Mouse (Mus musculus): Measurements from ENCODE around the gene Hist1h2bn. TPM values are rescaled to one million over a fixed set of nuclear protein-coding genes. Genes with fewer than 3 reads are reported as not detected.
"Not testable (repeated sequence)": the region's sequence is repeated elsewhere in the genome, so short reads cannot be mapped to it uniquely, and the experiment has no call there.

Gene Hist1h2bn
- polyA plus RNA-seq, 1 experiment = 1.8 TPM

DNA sequence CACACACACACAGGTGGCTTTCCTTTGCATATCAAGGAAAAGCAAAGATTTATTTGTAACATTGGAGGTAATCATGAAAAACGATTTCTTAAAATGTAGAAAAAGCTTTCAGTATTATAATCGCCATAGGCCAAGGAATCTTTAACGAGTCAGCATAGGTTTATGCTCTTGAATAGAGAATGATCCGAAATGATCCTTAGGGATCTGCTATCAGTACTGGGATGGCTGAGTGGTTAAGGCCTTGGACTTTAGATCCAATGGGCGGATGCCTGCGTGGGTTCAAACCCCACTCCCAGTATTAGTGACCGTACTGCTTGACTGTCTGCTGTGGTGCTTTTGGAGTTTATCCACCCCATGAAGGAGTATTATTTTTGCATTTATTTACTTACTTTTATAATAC, 41.7 kb downstream of the Hist1h2bn start:
- Histone ChIP-seq H3K36me3 (ENCODE audit: control insufficient read depth, insufficient read depth) (no peaks in the 10 kb centered on the region), H3K4me2 (ENCODE audit: low read depth) (no peak overlapping the region), H3K4me3 (no peak overlapping the region), H3ac (ENCODE audit: control insufficient read depth, insufficient read length) (no peak overlapping the region), H3K27me3 (ENCODE audit: control insufficient read depth, insufficient read depth, insufficient read length) (no peaks in the 10 kb centered on the region), H3K79me2 (ENCODE audit: control insufficient read depth, insufficient read depth) (no peaks in the 10 kb centered on the region)
- TF ChIP-seq USF1 (IDR thresholded peaks at IDR 0.05; ENCODE audit: low read depth) (no peak), MAX (IDR thresholded peaks at IDR 0.05; ENCODE audit: low read depth) (no peak), TCF12 (IDR thresholded peaks at IDR 0.05; ENCODE audit: insufficient read depth, poor library complexity, severe bottlenecking) (no peak), TCF3 (IDR thresholded peaks at IDR 0.05; ENCODE audit: insufficient read length, low read depth) (no peak), E2F4 (IDR thresholded peaks at IDR 0.05; ENCODE audit: insufficient read depth) (no peak), POLR2A (IDR thresholded peaks at IDR 0.05; ENCODE audit: insufficient read length, low read depth) (no peak)

DNA sequence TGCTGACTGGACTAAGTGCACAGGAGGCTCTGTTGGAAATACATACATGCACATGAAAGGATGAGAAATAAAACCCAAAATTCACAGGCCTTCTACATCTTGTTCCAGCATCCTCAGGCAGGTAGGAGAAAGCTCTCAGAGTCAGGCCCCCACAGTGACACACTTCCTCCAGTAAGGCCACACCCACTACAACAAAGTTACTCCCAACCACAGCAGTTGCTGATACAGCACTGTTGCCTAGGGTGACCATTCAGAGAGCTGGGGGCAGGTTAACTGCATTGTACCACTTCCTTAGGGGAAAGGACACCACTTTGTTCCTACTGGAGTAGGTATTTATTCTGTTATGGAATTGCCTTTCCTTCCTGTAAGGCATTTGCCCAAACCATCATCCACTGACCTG, 43.2 kb downstream of the Hist1h2bn start:
- not testable (repeated sequence) for H3K27me3 ChIP-seq (ENCODE audit: control insufficient read depth, insufficient read depth, insufficient read length); H3K4me2 ChIP-seq (ENCODE audit: low read depth); H3ac ChIP-seq (ENCODE audit: control insufficient read depth, insufficient read length); H3K36me3 ChIP-seq (ENCODE audit: control insufficient read depth, insufficient read depth); H3K79me2 ChIP-seq (ENCODE audit: control insufficient read depth, insufficient read depth); H3K4me3 ChIP-seq

DNA sequence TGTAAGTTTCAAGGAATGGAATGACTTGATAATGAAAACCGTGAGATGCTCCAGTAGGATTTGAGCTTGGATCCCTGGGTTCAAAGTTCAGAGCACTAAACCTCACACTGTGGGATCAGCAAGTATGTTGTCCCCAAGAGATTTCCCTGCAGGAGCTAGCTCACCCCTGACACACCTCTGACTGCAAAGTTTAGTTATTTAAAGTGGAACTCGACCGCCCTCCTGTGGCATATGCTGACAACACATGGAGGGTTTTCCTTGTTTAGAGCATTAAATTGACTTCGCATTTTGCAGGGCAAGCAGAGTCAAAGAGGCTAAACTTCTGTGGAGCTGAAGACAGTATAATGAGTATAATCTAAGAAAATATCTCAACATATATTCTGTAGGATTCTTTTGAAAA, 49.1 kb downstream of the Hist1h2bn start:
- not testable (repeated sequence) for H3K4me3 ChIP-seq; H3K36me3 ChIP-seq (ENCODE audit: control insufficient read depth, insufficient read depth); H3K79me2 ChIP-seq (ENCODE audit: control insufficient read depth, insufficient read depth); H3K27me3 ChIP-seq (ENCODE audit: control insufficient read depth, insufficient read depth, insufficient read length); H3ac ChIP-seq (ENCODE audit: control insufficient read depth, insufficient read length); H3K4me2 ChIP-seq (ENCODE audit: low read depth)

Other genes starting within 250 kb of the Hist1h2bn start
- gene Zkscan8, start 223.0 kb upstream of the Hist1h2bn start, polyA plus RNA-seq (2012; fragmentation: generic; extraction: Trizol) = 1.9 TPM
- gene Olfr1366, start 211.3 kb upstream of the Hist1h2bn start, polyA plus RNA-seq (2012; fragmentation: generic; extraction: Trizol) = 0.02 TPM
- gene Olfr1535, start 194.2 kb upstream of the Hist1h2bn start, polyA plus RNA-seq (2012; fragmentation: generic; extraction: Trizol) = not detected
- gene Olfr1364, start 172.4 kb upstream of the Hist1h2bn start, polyA plus RNA-seq (2012; fragmentation: generic; extraction: Trizol) = not detected
- gene Olfr1362, start 140.1 kb upstream of the Hist1h2bn start, polyA plus RNA-seq (2012; fragmentation: generic; extraction: Trizol) = not detected
- not detected for gene Olfr11, start 111.6 kb upstream of the Hist1h2bn start, polyA plus RNA-seq (2012; fragmentation: generic; extraction: Trizol)
- not detected for gene Olfr1361, start 90.7 kb upstream of the Hist1h2bn start, polyA plus RNA-seq (2012; fragmentation: generic; extraction: Trizol)
- not detected for gene Olfr1360, start 76.7 kb upstream of the Hist1h2bn start, polyA plus RNA-seq (2012; fragmentation: generic; extraction: Trizol)
- not detected for gene Olfr1359, start 56.0 kb upstream of the Hist1h2bn start, polyA plus RNA-seq (2012; fragmentation: generic; extraction: Trizol)
- gene Hist1h2bl, start 38.0 kb upstream of the Hist1h2bn start, polyA plus RNA-seq (2012; fragmentation: generic; extraction: Trizol) = 2.7 TPM
- gene Hist1h2ai, start 37.7 kb upstream of the Hist1h2bn start, polyA plus RNA-seq (2012; fragmentation: generic; extraction: Trizol) = 6.4 TPM
- 9.0 TPM for gene Hist1h3h, start 36.5 kb upstream of the Hist1h2bn start, polyA plus RNA-seq (2012; fragmentation: generic; extraction: Trizol)
- gene Hist1h2bm, start 32.1 kb upstream of the Hist1h2bn start, polyA plus RNA-seq (2012; fragmentation: generic; extraction: Trizol) = 1.3 TPM
- 1.3 TPM for gene Hist1h4j, start 19.1 kb upstream of the Hist1h2bn start, polyA plus RNA-seq (2012; fragmentation: generic; extraction: Trizol)
- gene Hist1h4k, start 3.6 kb upstream of the Hist1h2bn start, polyA plus RNA-seq (2012; fragmentation: generic; extraction: Trizol) = 6.3 TPM
- 2.3 TPM for gene Hist1h2ak, start 296 bp upstream of the Hist1h2bn start, polyA plus RNA-seq (2012; fragmentation: generic; extraction: Trizol)
- gene Hist1h1b, start 26.5 kb downstream of the Hist1h2bn start, polyA plus RNA-seq (2012; fragmentation: generic; extraction: Trizol) = 1.7 TPM
- 10.6 TPM for gene Hist1h3i, start 29.2 kb downstream of the Hist1h2bn start, polyA plus RNA-seq (2012; fragmentation: generic; extraction: Trizol)
- gene Hist1h2an, start 33.1 kb downstream of the Hist1h2bn start, polyA plus RNA-seq (2012; fragmentation: generic; extraction: Trizol) = 6.8 TPM
- 0.89 TPM for gene Hist1h2bp, start 33.3 kb downstream of the Hist1h2bn start, polyA plus RNA-seq (2012; fragmentation: generic; extraction: Trizol)
- gene Hist1h2bq, start 56.1 kb downstream of the Hist1h2bn start, polyA plus RNA-seq (2012; fragmentation: generic; extraction: Trizol) = 72.0 TPM
- gene Hist1h2ao, start 56.3 kb downstream of the Hist1h2bn start, polyA plus RNA-seq (2012; fragmentation: generic; extraction: Trizol) = not detected
- gene Hist1h4m, start 57.6 kb downstream of the Hist1h2bn start, polyA plus RNA-seq (2012; fragmentation: generic; extraction: Trizol) = not detected
- 19.7 TPM for gene Hist1h4n, start 78.1 kb downstream of the Hist1h2bn start, polyA plus RNA-seq (2012; fragmentation: generic; extraction: Trizol)
- 730 TPM for gene Hist1h2ap, start 79.4 kb downstream of the Hist1h2bn start, polyA plus RNA-seq (2012; fragmentation: generic; extraction: Trizol)
- gene Hist1h2br, start 79.6 kb downstream of the Hist1h2bn start, polyA plus RNA-seq (2012; fragmentation: generic; extraction: Trizol) = 71.7 TPM
- gene Zfp184, start 191.0 kb downstream of the Hist1h2bn start, polyA plus RNA-seq (2012; fragmentation: generic; extraction: Trizol) = 0.89 TPM
- not detected for gene Pom121l2, start 227.1 kb downstream of the Hist1h2bn start, polyA plus RNA-seq (2012; fragmentation: generic; extraction: Trizol)